Mouse (Mus musculus): ENCODE measurements at regions not wholly inside any gene's neighbourhood (a gene's known extent, or its start where the extent isn't known, plus 50 kb on each side); places are given as distances from the start of the nearest gene placed in this dataset.

GRCm38 (mm10) chrX:153887285-153887684, 55.3 kb downstream of the Spin2c start:
- no peak for TF ChIP-seq CTCF (conservative IDR thresholded peaks at IDR 0.05; ENCODE audit: low read length)
- TF ChIP-seq POU5F1 (IDR thresholded peaks at IDR 0.05; ENCODE audit: borderline replicate concordance, low read length): no peak
